Mouse (Mus musculus): ENCODE data around the gene Vmn1r113. TPM values are rescaled to one million over a fixed set of nuclear protein-coding genes. Genes with fewer than 3 reads are reported as not detected.
"Not testable (repeated sequence)": the region's sequence is repeated elsewhere in the genome, so short reads cannot be mapped to it uniquely, and the experiment has no call there.

The Vmn1r113 gene
- not detected in 2 replicates for polyA plus RNA-seq (2015; fragmentation: Nextera tagmentation; extraction: Ambion mirVana)

- H3K4me1 ChIP-seq; H3K27ac ChIP-seq; H3K36me3 ChIP-seq; H3K9me3 ChIP-seq; H3K27me3 ChIP-seq; H3K4me2 ChIP-seq; ATAC-seq (ENCODE audit: insufficient number of reproducible peaks, insufficient read depth, low FRiP score, low TSS enrichment, low read depth); H3K9ac ChIP-seq; H3K4me3 ChIP-seq: not testable (repeated sequence)
- WGBS: 55% methylated on average over 2 of the region's 2 CpGs
These were observed at the start of gene Vmn1r113 for GRCm38 (mm10) chr7:20786985-20787384. Gene Vmn1r113, plus strand, starts transcription at chr7:20787285.

DNA sequence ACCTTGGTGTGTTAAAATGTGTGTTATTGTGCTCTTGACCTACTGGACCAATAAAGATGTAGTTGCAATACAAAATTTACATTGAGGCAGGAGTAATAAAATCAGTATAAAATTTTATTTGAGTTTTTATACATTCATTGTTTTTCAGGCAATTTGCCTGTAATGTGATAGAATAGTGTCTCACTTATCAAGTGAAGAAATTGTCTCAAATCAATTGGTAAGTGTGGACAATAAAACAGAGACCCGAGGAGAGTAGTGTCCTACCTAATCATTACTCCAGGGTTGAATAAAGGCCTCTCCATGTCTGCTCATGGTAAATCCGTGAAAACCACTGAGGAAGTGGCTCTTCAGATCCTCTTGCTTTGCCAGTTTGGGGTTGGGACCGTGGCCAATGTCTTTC, 16.2 kb upstream of the Vmn1r113 start, which contains the start of gene Vmn1r112:
Gene Vmn1r112 (plus strand): TSS at position 301 of the 400 bp plus-strand sequence.
- H3K4me3 ChIP-seq; H3K4me2 ChIP-seq; H3K36me3 ChIP-seq; ATAC-seq (ENCODE audit: insufficient number of reproducible peaks, insufficient read depth, low FRiP score, low TSS enrichment, low read depth); H3K9me3 ChIP-seq; H3K9ac ChIP-seq; H3K4me1 ChIP-seq; H3K27ac ChIP-seq; H3K27me3 ChIP-seq: not testable (repeated sequence)
- WGBS: no CpG with 5 or more reads among the region's 3 CpGs

DNA sequence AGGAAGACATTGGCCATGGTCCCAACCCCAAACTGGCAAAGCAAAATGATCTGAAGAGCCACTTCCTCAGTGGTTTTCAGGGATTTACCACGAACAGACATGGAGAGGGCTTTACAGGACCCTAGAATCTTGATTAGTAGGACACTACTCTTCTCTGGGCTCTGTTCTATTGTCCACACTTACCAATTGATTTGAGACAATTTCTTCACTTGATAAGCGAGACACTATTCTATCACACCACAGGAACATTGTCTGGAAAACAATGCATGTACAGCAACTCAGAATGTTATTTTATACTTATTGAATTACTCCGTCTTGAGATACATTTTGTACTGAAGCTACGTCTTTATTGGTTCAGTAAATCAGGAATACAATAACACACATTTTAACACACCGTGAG, 25.0 kb downstream of the Vmn1r113 start, which contains the start of gene Vmn1r114:
Gene Vmn1r114 (minus strand): TSS at position 101 of the 400 bp plus-strand sequence.
- H3K4me3 ChIP-seq; H3K27ac ChIP-seq; ATAC-seq (ENCODE audit: insufficient number of reproducible peaks, insufficient read depth, low FRiP score, low TSS enrichment, low read depth); H3K4me2 ChIP-seq; H3K36me3 ChIP-seq; H3K27me3 ChIP-seq; H3K9ac ChIP-seq; H3K9me3 ChIP-seq; H3K4me1 ChIP-seq: not testable (repeated sequence)
- WGBS: no CpG with 5 or more reads among the region's 5 CpGs

Other genes starting within 250 kb of the Vmn1r113 start
- not detected in 2 replicates for gene Gm5726, start 241.5 kb upstream of the Vmn1r113 start, polyA plus RNA-seq (2015; fragmentation: Nextera tagmentation; extraction: Ambion mirVana)
- not detected in 2 replicates for gene Gm4141, start 211.0 kb upstream of the Vmn1r113 start, polyA plus RNA-seq (2015; fragmentation: Nextera tagmentation; extraction: Ambion mirVana)
- gene Gm4513, start 188.3 kb upstream of the Vmn1r113 start, polyA plus RNA-seq (2015; fragmentation: Nextera tagmentation; extraction: Ambion mirVana): not detected in 2 replicates
- not detected in 2 replicates for gene Vmn1r107, start 118.4 kb upstream of the Vmn1r113 start, polyA plus RNA-seq (2015; fragmentation: Nextera tagmentation; extraction: Ambion mirVana)
- not detected in 2 replicates for gene Vmn1r111, start 84.1 kb upstream of the Vmn1r113 start, polyA plus RNA-seq (2015; fragmentation: Nextera tagmentation; extraction: Ambion mirVana)
- not detected in 2 replicates for gene Gm10668, start 56.7 kb upstream of the Vmn1r113 start, polyA plus RNA-seq (2015; fragmentation: Nextera tagmentation; extraction: Ambion mirVana)
- not detected in 2 replicates for gene Vmn1r112, start 16.1 kb upstream of the Vmn1r113 start, polyA plus RNA-seq (2015; fragmentation: Nextera tagmentation; extraction: Ambion mirVana)
- gene Vmn1r114, start 24.9 kb downstream of the Vmn1r113 start, polyA plus RNA-seq (2015; fragmentation: Nextera tagmentation; extraction: Ambion mirVana): not detected in 2 replicates
- not detected in 2 replicates for gene Vmn1r115, start 57.7 kb downstream of the Vmn1r113 start, polyA plus RNA-seq (2015; fragmentation: Nextera tagmentation; extraction: Ambion mirVana)
- not detected in 2 replicates for gene Vmn1r116, start 85.0 kb downstream of the Vmn1r113 start, polyA plus RNA-seq (2015; fragmentation: Nextera tagmentation; extraction: Ambion mirVana)
- gene Vmn1r117, start 96.8 kb downstream of the Vmn1r113 start, polyA plus RNA-seq (2015; fragmentation: Nextera tagmentation; extraction: Ambion mirVana): not detected in 2 replicates
- not detected in 2 replicates for gene Vmn1r118, start 125.1 kb downstream of the Vmn1r113 start, polyA plus RNA-seq (2015; fragmentation: Nextera tagmentation; extraction: Ambion mirVana)
- not detected in 2 replicates for gene Vmn1r119, start 225.2 kb downstream of the Vmn1r113 start, polyA plus RNA-seq (2015; fragmentation: Nextera tagmentation; extraction: Ambion mirVana)

Measured in embryonic facial prominence, embryonic 13.5 days (tissue).